Mouse (Mus musculus): ENCODE measurements around the gene Slc44a1. TPM values are rescaled to one million over a fixed set of nuclear protein-coding genes. Genes with fewer than 3 reads are reported as not detected.

Slc44a1 gene
- polyA plus RNA-seq, 1 experiment from 2014 or later, result 44.1 TPM

DNA sequence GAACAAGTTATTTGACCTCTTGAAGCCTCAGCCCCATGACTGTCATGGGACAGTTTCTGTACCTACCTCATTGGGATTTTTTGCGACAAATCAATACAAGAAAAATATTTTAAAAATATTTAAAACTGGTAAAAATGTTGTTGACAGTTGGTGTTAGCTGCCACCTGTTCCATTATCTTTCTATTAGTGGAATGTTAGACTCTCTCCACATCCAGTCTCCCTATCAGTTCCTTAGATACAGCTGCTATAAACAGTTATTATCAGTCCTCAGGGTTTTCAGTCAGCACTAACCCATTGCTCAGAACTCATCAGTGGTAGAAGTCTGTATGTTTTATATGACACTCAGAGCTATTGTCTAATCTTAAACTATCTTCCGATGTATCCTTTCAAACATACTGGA lies 79.2 kb downstream of the Slc44a1 start:
- H3K4me1 ChIP-seq (replicated peaks; ENCODE audit: insufficient read depth, low read length), result no peaks in the 10 kb centered on the region
- no peak overlapping the region for H3K9ac ChIP-seq (ENCODE audit: low read depth, low read length)
- H3K9me3 ChIP-seq (replicated peaks; ENCODE audit: low read length), result no peaks in the 10 kb centered on the region
- no peak overlapping the region for H3K4me2 ChIP-seq (ENCODE audit: low read length)
- no peak for DNase-seq (ENCODE audit: low spot score)
- ATAC-seq (replicated peaks; ENCODE audit: low FRiP score, low read depth), result no peak
- H3K27ac ChIP-seq, result no peak overlapping the region
- H3K36me3 ChIP-seq (ENCODE audit: insufficient read depth, low read length), result no peaks in the 10 kb centered on the region
- H3K4me3 ChIP-seq (replicated peaks; ENCODE audit: low read depth, low read length), result no peak overlapping the region
- 90% methylated on average over 2 of the region's 2 CpGs for WGBS
- no peak for TF ChIP-seq CTCF (IDR thresholded peaks at IDR 0.05; ENCODE audit: low read depth)
- no peaks in the 10 kb centered on the region for H3K27me3 ChIP-seq (ENCODE audit: insufficient read depth, low read length)

DNA sequence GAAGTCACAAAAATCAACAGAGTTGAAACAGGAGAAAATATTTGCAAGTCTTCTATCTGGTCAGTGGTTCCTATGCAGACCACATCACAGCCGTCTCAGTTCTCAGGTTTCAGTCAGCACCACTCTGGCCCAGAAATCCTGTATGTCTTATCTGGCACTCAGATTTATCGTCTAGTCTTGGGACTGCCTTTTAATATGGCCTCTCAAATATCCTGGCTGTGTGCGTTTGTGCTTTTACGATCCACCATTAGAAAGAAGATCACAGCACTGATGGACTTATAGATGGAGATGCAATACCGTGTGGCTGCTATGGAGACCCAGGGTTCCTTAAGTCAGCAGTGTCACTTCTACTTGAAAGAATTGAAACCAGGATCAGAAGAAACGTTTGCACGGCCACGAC lies 80.8 kb downstream of the Slc44a1 start:
- Histone ChIP-seq H3K36me3 (ENCODE audit: insufficient read depth, low read length) (no peaks in the 10 kb centered on the region), H3K27ac (no peak overlapping the region)
- no peak for TF ChIP-seq CTCF (IDR thresholded peaks at IDR 0.05; ENCODE audit: low read depth)

DNA sequence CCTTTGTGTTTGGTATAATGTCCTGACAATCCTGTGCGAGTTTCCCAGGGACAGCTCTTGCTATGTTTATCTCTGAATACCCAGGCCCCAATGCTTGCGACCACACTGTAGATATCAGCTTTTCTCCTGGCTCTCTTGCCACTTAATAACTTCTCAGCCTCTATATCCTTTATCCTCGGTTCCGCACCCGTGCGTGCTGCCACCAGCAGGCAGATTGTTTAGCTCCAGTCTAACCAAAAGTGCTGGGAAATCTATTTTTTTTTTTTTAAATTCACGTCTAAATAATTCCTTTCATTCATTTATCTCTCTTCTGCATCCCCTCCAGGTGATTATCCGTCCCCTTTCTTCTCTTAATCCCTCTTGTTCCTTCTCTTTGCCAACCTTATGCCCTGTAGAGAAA lies 82.4 kb downstream of the Slc44a1 start:
- H3K27ac ChIP-seq, result no peak overlapping the region
- no peaks in the 10 kb centered on the region for H3K9me3 ChIP-seq (replicated peaks; ENCODE audit: low read length)
- 84% methylated on average over 8 of the region's 8 CpGs for whole genome bisulfite sequencing
- H3K4me1 ChIP-seq (replicated peaks; ENCODE audit: insufficient read depth, low read length), result no peaks in the 10 kb centered on the region
- H3K4me3 ChIP-seq (replicated peaks; ENCODE audit: low read depth, low read length), result no peak overlapping the region
- TF ChIP-seq CTCF (IDR thresholded peaks at IDR 0.05; ENCODE audit: low read depth), result no peak
- no peaks in the 10 kb centered on the region for H3K27me3 ChIP-seq (ENCODE audit: insufficient read depth, low read length)
- H3K9ac ChIP-seq (ENCODE audit: low read depth, low read length), result no peak overlapping the region
- DNase-seq (ENCODE audit: low spot score), result no peak
- no peaks in the 10 kb centered on the region for H3K36me3 ChIP-seq (ENCODE audit: insufficient read depth, low read length)
- H3K4me2 ChIP-seq (ENCODE audit: low read length), result no peak overlapping the region
- no peak for ATAC-seq (replicated peaks; ENCODE audit: low FRiP score, low read depth)

More for the DNA sequence above, 80.8 kb downstream of the Slc44a1 start:
- no peak overlapping the region for H3K9ac ChIP-seq (ENCODE audit: low read depth, low read length)
- H3K27me3 ChIP-seq (ENCODE audit: insufficient read depth, low read length), result no peaks in the 10 kb centered on the region
- WGBS, result 35% methylated on average over 8 of the region's 8 CpGs
- H3K4me2 ChIP-seq (ENCODE audit: low read length), result no peak overlapping the region
- H3K9me3 ChIP-seq (replicated peaks; ENCODE audit: low read length), result no peaks in the 10 kb centered on the region
- no peak overlapping the region for H3K4me3 ChIP-seq (replicated peaks; ENCODE audit: low read depth, low read length)
- DNase-seq (ENCODE audit: low spot score) (peak; percentile 56), ATAC-seq (replicated peaks; ENCODE audit: low FRiP score, low read depth) (no peak)
- H3K4me1 ChIP-seq (replicated peaks; ENCODE audit: insufficient read depth, low read length), result no peaks in the 10 kb centered on the region

DNA sequence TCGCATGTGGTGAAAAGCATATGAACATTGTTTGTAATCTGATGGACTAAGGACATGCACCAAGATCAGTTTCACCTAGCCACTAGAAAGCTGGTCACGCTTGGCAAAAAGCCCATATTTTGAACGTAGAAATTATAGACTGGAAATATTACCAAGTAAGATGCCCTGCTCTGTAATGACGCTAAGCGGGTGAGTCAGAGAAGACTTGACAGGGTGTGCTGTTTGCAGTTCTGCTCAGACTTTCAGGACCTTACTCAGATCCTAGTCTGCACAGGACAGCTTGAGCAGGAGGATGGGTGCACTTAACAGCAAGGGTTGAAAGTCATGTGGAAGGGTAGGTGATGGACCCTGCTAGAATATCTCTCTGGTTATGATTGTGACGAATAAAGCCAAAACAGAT lies 85.3 kb downstream of the Slc44a1 start:
- no peak for TF ChIP-seq CTCF (IDR thresholded peaks at IDR 0.05; ENCODE audit: low read depth)
- H3K9me3 ChIP-seq (replicated peaks; ENCODE audit: low read length), result no peaks in the 10 kb centered on the region
- H3K9ac ChIP-seq (ENCODE audit: low read depth, low read length), result no peak overlapping the region
- no peaks in the 10 kb centered on the region for H3K4me1 ChIP-seq (replicated peaks; ENCODE audit: insufficient read depth, low read length)
- 84% methylated on average over 6 of the region's 6 CpGs for WGBS
- DNase-seq (ENCODE audit: low spot score), result no peak
- H3K36me3 ChIP-seq (ENCODE audit: insufficient read depth, low read length), result 0 out of 2 replicates have a peak, but pooled peaks cover 7% of the 10 kb centered on the region
- no peaks in the 10 kb centered on the region for H3K27me3 ChIP-seq (ENCODE audit: insufficient read depth, low read length)
- H3K27ac ChIP-seq, result no peak overlapping the region
- no peak overlapping the region for H3K4me2 ChIP-seq (ENCODE audit: low read length)
- no peak for ATAC-seq (replicated peaks; ENCODE audit: low FRiP score, low read depth)
- no peak overlapping the region for H3K4me3 ChIP-seq (replicated peaks; ENCODE audit: low read depth, low read length)

DNA sequence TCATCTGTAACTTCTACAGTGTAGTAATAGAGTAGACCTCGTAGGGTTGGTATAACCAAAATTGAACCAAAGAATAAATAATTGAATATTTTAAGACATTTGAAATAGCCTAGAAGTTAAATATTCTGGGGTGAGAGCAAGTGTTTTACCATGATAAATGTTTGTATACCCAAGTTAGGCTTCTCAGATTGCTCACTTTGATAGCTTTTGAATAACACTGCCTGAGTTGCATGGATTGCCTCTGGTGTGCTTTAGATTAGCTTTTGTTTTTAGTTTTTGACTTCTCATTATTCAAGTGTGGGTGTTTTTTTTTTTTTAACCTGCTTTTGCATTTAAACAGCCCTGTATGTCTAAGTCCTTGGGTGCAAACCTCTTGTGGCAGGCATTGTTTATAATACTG lies 85.8 kb downstream of the Slc44a1 start:
- Histone ChIP-seq H3K9ac (ENCODE audit: low read depth, low read length) (no peak overlapping the region), H3K27ac (no peak overlapping the region), H3K4me1 (replicated peaks; ENCODE audit: insufficient read depth, low read length) (no peaks in the 10 kb centered on the region), H3K4me3 (replicated peaks; ENCODE audit: low read depth, low read length) (no peak overlapping the region), H3K4me2 (ENCODE audit: low read length) (no peak overlapping the region), H3K36me3 (ENCODE audit: insufficient read depth, low read length) (0 out of 2 replicates have a peak, but pooled peaks cover 7% of the 10 kb centered on the region), H3K27me3 (ENCODE audit: insufficient read depth, low read length) (no peaks in the 10 kb centered on the region), H3K9me3 (replicated peaks; ENCODE audit: low read length) (no peaks in the 10 kb centered on the region)
- no peak for TF ChIP-seq CTCF (IDR thresholded peaks at IDR 0.05; ENCODE audit: low read depth)
- DNase-seq (ENCODE audit: low spot score) (no peak), ATAC-seq (replicated peaks; ENCODE audit: low FRiP score, low read depth) (no peak)
- 62% methylated on average over 1 of the region's 1 CpGs for WGBS

DNA sequence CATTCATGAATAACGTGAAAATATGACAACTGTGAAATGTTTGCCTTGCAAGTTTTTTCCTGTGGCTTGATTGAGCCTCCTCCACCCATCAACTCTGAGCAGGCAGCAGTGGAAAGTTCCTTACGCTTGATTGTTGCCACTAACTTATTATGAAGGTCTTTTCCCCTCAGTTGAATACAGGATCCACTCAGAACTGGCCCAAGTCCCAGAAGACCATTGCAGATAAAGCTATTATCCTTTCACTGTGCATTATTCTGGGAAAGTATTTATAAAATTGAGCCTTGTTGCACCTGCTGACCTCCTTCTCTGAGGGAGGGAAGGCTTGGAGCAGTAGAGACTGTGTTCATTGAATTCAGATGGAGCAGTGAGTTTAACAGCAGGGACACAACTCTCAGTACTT lies 86.2 kb downstream of the Slc44a1 start:
- H3K27me3 ChIP-seq (ENCODE audit: insufficient read depth, low read length), result no peaks in the 10 kb centered on the region
- no peak for ATAC-seq (replicated peaks; ENCODE audit: low FRiP score, low read depth)
- WGBS, result 53% methylated on average over 2 of the region's 2 CpGs

DNA sequence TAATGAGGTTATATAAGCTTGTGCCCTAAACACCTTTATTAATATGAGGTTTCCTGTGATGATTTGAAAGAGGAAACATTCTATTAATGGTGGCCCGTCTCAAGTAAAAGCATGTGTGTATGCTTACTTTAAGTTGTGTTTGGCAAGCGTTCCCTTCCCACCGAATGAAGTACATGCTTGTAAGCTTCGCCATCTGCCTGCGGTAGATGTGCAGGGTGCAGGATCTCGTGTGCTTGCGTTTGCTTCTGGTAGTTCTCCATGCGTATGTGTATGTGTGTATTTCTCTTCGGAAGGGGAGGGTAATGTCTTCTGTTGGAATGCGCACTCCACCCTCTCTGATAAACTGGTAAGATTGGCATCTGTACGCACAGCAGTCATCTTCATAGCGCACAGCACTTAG lies 95.6 kb downstream of the Slc44a1 start:
- Histone ChIP-seq H3K27ac (no peak overlapping the region), H3K4me2 (ENCODE audit: low read length) (no peak overlapping the region), H3K27me3 (ENCODE audit: insufficient read depth, low read length) (no peaks in the 10 kb centered on the region), H3K9me3 (replicated peaks; ENCODE audit: low read length) (no peaks in the 10 kb centered on the region), H3K4me3 (replicated peaks; ENCODE audit: low read depth, low read length) (no peak overlapping the region), H3K4me1 (replicated peaks; ENCODE audit: insufficient read depth, low read length) (no peaks in the 10 kb centered on the region), H3K9ac (ENCODE audit: low read depth, low read length) (no peak overlapping the region), H3K36me3 (ENCODE audit: insufficient read depth, low read length) (no peaks in the 10 kb centered on the region)
- DNase-seq (ENCODE audit: low spot score), result no peak
- 89% methylated on average over 12 of the region's 12 CpGs for WGBS
- no peak for TF ChIP-seq CTCF (IDR thresholded peaks at IDR 0.05; ENCODE audit: low read depth)
- no peak for ATAC-seq (replicated peaks; ENCODE audit: low FRiP score, low read depth)

More for the DNA sequence above, 86.2 kb downstream of the Slc44a1 start:
- no peak overlapping the region for H3K9ac ChIP-seq (ENCODE audit: low read depth, low read length)
- H3K4me1 ChIP-seq (replicated peaks; ENCODE audit: insufficient read depth, low read length), result no peaks in the 10 kb centered on the region
- no peak overlapping the region for H3K27ac ChIP-seq
- H3K36me3 ChIP-seq (ENCODE audit: insufficient read depth, low read length), result 0 out of 2 replicates have a peak, but pooled peaks cover 7% of the 10 kb centered on the region
- no peak for TF ChIP-seq CTCF (IDR thresholded peaks at IDR 0.05; ENCODE audit: low read depth)
- H3K4me2 ChIP-seq (ENCODE audit: low read length), result no peak overlapping the region
- no peak for DNase-seq (ENCODE audit: low spot score)
- no peak overlapping the region for H3K4me3 ChIP-seq (replicated peaks; ENCODE audit: low read depth, low read length)
- H3K9me3 ChIP-seq (replicated peaks; ENCODE audit: low read length), result no peaks in the 10 kb centered on the region
